Mouse (Mus musculus) thymus, postnatal 10 days (tissue): ENCODE measurements at regions not wholly inside any gene's neighbourhood (a gene's known extent, or its start where the extent isn't known, plus 50 kb on each side); places are given as distances from the start of the nearest gene placed in this dataset.

Experiments
- DNase-seq, 2 experiments: peaks; one replicate each; pipeline ENCODE4 v3.0.0; 2021; ENCODE audit warnings: low spot score in 2 of 2

DNA sequence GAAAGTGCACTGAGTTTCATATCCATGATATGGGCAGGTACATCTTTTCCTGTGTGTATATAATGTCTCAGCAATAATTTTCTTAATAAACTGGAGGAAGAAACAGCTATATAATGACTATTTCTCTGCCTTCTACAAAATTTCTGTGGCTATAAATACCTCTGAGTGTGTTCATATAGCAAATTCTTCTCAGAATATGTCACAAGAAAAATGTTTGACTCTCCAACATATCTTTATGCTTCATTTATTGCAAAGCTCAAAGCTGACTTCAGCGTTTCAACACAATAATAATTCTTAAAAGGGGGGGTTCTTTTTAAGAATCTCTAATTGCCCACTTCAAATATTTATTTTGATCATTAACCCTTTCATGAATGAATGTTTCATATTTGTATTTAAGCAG lies 310.0 kb upstream of the Paip1 start:
- DNase-seq, result no peak

DNA sequence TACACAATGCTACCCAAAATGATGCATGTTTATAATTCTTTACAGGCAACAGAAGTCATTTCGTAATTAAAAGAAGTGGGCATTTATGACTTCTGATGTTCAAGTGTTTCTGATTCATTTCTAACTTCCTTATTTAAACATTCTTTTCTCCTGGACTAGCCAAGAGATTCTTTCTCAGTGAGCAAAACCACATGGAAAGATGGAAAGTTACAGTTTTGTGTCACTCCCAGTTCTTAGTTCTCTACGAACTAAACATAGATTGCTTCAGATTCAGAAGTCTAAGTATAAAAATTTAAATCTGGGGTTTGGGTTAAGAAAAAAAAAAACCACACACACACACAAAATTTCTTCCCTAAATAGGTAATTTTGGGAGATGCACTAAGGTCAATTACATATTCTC lies 288.0 kb upstream of the Paip1 start:
- DNase-seq, result no peak

DNA sequence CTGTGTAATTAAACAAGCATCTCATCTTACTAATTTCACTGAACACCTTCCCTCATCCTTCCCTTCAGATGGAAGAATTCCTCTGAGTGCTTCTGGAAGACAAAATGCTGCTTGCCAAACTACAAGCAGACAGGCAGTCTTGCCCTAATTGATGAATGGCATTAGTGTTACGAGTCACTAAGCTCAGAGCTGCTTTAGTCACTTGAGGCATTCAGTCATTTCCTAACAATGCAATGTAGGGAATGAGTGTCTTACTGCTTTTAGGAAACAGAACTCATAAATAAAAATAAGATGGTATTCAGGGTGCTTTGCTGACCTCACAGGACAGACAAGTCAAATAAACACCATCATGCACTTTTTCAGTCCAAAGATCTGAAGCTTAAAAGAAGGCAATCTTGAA lies 285.1 kb upstream of the Paip1 start:
- no peak for DNase-seq

DNA sequence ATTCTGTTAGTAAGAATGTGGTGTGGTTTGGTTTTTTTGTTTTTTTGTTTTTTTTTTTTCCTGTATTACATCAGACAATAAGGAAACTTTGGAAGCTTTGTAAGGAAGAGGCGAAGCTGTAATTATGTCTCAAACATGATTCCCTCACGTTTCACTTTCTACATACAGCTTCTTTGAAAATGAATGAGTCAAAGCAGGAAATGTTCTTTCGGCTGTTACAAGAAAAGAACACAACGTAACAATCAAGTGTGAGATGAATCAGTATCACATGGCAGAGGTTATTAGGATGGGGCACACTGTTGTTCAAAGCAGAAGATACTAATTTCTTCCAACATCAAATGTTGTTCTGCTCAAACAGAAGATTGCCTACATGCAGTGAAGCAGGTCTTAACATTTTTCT lies 282.7 kb upstream of the Paip1 start:
- no peak for DNase-seq

DNA sequence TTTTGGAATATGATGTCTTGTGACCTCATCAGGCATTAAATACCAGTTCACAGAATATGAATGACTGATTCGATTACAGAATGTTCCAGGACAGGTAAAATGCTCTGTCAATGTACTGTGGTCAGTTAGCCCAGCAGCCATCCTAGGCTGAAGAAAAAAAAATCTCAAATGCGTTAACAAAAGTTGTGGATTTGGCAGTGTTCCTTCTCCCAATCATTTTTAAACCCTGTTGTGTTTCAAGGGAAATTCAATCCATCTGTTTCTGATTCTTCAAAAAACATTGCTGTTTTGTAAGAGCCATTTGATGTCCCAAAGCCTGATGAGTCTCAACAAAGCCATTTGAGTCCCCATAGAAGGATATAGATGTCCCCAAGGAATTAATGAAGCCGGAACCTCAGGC lies 280.7 kb upstream of the Paip1 start:
- DNase-seq, result no peak

DNA sequence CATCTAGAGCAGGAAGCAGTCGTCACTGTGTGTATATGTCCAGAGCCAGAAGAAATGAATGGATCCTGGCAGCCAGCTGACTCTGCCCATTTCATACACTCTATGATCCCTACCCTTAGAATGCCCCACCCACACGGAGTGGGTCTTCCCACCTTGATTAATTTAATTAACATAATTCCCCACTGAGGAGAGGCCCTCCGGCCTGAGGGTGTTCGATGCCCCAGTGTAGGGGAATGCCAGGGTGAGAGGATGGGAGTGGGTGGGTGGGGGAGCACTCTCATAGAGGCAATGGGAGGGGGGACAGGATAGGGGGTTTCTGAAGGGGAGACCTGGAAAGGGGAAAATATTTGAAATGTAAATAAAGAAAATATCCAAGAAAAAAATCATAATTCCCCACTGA lies 279.3 kb upstream of the Paip1 start:
- DNase-seq, result no peak

DNA sequence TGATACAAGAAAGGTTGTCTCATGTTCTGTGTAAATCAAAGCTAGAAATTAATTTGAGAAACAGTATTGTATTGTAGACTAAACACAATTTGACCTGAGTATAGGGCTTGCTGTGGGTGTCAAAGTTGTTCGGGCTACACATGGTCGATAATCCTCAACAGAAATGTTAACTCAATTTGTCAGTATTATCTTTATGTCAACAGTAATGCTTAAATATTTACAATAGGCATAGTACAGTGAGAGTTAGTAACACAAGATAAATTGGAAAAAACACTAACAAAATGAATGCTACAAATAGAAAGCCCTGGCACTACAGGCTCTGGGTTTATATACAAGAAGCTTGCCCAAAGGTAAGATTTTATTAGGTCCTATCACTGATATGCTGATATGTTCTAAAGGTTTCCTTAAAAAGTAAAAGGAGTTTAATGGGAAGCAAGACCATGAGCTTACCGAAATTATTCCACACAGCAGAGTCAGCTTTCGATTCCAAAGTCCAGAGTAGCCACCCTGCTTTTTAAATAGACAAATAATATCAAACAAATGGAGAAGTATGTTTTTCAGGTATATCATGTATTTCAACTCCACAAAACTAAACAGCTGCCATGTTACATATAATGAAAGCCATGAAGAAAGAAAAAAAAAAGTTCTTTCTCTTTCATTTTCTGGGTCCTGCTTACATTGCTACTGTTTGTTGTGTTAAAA lies 277.4 kb upstream of the Paip1 start:
- DNase-seq, result no peak

DNA sequence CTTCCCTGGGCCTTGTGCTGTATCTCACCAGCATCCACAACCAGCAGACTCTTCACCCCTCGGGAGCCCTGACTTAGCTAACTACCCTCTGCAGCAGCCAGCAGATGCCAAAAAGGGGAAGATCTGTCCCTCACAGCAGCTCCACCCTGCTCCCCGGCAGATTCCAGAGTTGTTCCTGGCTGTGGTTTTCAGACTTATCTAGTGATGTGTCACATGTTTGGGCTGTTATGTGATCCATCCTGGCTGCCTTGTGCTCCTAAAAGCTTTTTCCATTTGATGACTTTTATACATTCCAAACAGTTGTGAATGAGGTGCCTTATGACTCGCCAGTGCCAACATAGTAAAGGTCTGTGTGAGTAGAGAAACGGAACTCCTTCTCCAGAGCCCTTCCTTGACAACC lies 250.6 kb upstream of the Paip1 start:
- DNase-seq, result no peak

DNA sequence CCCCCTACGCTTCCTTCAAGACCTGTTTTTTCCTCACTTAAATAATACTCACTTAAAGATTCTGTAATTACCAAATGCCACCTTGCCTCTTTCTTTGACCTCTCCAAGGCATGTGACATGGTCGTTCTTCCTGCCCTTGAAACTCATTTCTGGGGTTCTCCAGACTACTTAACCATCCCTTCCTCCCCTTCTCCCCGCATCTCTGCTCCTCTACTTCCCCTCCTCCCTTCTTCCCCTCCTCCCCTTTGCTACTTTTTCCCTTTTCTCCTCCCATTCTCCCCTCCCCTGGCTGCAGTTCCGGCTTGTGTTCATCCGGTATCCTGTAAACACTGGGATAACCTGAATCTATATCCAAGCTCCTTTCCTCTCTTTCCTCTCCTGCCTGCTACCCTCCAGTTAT lies 250.2 kb upstream of the Paip1 start:
- DNase-seq, result no peak

DNA sequence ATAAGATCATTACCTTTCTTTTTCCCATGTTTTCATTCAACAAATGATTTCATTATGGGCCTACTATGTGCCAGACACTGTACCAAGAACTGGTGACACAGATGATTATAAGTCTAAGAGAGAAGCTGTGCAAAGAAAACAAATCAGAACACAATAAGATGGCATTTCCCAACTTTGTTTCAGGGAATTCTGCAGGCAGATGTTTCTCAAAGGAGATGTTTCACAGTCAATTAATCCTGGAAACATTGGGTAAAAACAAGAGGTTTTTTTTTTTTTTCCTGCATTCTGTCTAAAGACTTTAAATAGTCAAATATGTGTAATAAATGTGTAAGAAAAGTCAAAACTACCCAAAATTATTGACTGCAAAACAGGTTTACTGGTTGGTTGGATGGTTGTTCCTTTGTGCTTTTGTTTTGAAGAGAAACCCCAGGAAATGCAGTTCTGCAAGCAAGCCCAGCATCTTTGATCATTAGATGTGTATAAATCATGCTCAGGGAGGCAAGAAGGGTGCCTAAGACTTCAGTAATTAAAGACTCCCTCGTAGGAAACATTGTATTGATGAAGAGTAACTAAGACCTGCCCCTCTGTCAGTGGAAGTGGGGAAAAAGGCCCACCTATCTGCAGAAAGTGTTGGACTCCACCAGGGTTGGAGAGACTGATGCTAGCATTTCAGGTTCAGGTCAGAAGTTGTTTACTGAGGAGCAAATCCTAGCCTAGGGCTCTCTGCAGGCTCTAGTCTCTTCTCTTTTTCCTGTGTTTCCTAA lies 249.1 kb upstream of the Paip1 start:
- no peak for DNase-seq

DNA sequence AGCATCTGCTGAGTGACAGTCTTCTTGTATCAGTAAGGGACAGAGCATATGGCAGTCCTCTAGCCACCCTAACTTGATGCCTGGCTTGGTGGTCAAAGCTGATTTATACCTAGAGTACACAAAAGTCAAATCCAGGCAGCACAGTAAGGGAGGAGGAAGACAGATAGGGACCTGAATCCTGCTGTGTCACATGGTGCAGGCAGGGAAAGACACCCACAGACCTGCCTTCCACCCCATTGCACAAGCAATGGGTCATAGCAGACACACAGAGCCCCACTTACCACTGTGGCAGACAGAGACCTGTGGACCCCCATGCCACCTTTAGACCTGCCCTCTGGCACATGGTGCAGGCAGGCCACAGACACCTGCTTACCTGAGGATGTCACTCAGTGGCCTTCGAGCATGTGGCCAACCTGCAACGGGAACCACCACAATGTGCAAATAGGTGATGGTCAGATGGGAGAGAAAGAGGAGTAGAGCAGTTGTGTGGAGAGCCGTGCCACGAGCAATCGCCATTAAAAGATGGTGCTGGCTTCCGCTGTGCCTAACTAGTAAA lies 244.0 kb upstream of the Paip1 start:
- DNase-seq, result no peak

DNA sequence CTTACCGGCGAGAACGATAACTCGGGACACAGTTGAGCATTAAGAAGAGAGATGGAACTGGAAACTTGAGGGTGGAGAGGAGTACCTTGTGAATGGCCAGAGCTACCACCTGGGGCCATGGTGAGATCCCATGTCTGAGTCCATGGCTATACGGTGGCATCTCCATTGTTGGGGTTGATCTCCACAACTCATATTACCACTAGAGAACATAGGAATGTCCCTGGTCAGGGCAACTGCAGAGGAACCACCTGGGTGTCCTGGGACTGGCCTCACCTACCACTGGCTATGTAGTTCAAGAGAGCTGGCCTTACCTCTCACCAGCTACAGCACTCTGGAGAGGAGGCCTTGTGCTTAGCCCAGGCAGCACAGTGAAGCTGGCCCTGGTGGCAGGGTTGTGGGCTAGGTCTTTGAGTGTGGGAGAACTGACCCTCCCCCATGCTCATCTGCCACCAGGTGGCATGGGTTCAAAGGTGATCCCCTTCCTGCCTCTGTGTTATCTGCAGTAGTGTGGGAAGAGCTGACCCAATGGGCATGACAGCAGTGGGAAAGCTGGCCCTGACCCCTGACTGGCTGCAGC lies 242.7 kb upstream of the Paip1 start:
- DNase-seq, result no peak

DNA sequence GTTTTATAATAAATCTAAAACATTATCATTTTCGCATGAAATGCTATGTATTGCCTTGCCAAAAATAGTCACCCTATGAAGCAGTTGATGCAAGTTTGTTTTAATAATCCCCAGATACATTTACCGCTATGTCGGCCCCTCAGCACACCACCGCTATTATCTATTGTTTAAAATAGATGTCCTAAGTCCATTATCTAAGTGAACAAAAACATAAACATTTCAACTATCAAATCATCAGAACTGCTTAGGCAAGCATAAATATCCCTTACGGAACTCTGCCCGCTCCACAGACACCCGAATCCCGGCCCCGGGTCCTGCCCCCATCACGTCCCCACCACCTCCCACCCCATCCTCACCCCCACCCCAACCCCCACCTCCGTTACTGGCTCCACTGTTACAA lies 196.8 kb upstream of the Paip1 start:
- DNase-seq, result no peak

DNA sequence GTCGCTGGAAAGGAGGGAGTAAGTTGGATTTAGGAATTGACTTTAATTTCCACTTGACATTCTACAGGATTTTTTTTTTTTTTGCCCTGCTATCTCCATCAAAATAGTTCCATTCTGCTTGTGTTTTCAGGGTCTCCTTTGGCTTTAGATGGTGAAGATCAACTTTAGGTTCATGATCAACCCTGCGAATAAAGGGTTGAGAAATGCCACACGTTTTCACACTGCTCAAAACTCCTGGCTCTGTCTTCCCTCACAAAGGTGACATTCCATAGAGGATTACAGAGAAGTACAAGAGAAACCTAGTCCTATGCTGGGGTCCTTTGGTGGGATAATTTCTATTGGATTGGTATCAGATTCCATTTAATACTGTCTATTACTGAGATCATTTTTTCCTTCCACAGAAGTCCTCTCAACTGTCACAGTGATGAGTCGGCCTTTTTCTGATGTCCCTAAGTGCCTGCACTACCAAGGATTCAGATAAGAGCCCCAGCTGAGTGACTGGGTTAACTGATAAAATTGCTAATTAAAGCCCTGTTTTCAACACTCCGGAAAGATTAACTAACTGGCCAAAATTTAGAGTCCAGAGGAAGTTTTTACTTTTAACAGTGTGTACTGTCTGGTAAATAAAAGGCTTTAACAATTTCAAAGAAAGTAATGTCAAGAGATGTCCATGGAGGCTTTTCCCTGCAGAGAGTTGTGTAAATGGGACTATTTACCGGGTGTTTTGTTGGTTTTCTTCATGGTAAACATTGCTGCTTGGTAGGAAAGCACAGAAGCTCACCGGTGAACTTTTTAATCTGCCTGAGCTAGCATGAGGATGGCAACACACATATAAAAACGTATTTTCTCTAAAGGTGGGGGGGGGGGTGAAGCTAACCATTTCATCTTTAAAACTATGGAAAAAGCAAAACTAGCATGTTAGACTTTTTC lies 196.0 kb upstream of the Paip1 start:
- no peak for DNase-seq

DNA sequence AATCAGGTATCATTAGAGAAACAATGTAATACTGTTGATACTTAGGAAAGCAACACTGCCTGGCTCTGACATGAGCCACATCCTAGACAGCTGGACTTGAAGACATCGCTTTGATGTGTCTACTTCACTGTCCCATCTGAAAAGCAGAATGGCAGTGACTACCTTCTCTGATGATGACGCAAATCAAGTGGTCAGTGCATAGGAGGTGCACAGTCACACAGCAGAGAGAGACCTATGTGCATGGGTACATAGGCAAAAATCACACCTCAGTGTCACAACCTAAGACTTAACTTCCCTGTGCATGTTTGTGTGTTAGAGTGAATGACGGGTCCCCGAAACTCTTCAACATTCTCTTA lies 195.4 kb upstream of the Paip1 start:
- DNase-seq, result no peak

DNA sequence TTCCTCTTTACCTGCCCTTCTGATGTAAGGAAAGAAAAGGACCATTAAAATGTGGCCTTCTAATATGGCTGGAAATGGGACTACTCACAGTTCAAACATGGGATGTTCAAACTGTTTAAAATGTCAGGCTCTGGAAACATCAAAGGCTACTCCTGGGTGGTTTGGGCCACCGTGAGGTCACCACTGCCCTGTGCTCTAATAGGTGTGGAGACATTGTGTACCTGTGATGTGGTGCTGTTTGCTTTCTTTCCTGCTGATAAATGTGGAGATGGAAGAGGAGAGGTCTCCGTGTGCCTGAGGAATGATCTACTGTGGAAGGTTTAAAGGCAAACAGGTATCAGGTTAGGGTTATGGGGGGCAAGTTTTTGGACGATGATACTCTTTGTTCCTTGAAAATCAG lies 194.5 kb upstream of the Paip1 start:
- no peak for DNase-seq

DNA sequence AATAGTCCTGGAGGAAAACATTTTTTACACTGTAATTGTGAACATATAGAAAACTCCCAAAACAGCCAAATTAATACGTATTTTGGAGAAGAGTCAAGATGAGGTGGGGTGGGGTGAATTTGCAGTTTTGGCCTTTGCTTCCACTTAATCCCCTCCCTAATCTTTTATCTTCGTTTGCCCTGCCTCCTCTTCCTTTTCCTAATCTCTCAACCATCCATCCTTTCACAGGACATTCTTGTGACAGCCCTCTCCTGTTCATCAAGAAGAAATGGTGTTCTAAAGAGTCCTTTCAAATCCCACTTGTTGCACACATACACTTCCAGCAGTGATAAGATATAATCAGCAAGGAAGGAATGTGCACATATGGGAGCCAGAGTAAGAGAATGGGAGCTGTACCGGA lies 186.0 kb upstream of the Paip1 start:
- DNase-seq, result no peak

DNA sequence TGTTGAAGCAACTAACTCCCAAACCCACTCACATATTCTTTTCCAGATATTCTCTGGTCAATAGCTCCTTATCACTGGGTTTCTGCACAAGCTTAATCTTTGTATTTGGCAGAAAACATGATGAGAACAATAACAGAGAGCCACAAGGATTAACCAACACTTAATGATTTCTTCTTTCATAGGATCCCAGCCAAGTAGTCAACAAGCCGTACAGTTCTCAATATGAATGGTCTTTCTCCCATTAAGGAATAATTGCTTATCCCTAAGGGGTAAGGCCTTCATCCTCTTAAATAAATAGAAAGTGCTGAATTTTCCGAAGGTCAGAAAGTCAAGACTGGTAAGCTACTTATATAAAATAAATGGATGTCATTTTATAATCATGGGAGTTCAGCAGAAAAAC lies 181.3 kb upstream of the Paip1 start:
- no peak for DNase-seq

DNA sequence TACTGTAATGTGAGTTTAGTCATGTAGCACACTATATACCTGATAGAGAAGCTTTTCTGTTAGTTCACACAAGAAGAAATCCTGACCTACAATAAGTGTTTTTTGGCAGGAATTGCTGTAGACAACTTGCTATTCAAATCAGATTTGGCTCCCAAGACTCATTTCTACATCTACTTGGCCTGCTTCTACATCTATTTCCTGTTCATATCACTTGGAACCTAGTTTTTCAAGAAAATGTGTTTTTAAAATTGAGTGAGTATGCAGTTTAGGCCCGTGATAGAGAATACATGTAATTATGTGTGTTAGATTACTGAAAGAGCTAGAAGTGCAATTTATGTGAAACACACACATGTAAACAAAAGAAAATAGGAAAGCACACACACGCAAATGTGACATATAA lies 176.4 kb upstream of the Paip1 start:
- no peak for DNase-seq

DNA sequence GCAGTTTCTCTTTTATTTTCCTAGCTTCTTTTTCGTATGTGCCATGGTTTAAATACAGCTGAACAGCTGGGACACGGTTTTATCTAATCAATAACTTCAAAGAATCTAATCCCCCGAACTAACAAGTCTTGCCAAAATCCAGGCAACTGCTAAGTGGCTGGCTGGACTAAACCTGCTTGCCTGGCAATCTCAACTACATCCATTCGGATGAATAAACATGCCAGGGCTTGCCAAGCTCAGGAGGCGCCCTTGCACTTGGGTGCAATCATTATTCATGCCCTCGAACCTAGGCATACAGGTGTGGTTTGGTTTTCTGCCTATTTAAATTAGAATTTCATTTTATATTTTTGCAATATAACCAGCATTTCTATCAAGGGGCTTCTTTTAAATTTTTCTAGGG lies 172.1 kb upstream of the Paip1 start:
- no peak for DNase-seq

DNA sequence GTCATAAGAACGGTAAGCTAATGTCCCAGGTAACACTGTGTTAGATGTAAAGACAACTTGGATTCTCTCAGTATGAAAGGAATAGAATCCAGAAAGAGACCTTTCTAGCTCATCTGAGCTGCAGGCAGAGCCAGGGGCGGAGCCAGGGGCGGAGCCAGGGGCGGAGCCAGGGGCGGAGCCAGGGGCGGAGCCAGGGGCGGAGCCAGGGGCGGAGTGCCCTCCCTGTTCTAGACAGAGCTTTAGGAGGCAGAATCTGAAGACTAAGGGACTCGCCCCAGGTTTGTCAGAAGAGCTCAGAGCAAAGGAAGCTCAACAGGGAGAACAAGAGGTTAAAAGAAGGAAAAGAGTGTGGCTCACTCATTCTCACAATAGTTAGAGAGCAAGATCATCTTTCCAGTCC lies 169.9 kb upstream of the Paip1 start:
- no peak for DNase-seq

DNA sequence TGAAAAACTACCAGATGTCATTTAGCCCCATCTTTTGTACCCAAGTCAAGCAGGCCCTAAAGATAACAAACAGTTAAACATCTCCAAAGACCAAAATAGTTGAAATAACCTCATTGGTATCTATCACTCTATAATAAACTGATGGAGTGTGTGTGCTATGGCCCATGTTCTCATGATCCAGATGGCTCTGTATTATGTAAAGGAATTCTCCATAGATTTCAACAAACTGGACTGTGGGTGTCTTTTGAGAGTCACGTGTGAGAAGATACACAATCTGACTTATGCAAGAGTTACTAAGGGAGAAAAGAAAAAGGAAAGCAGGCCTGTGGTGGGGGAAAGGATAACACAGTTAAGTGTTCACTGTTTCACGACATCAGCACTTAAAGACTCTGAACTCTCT lies 164.8 kb upstream of the Paip1 start:
- no peak for DNase-seq
